Mouse (Mus musculus) lung, adult 2 months (tissue): ENCODE measurements around the gene Gpr65.

Source experiments
- CTCF ChIP-seq: fragments of 200-500 bp; IDR thresholded peaks from 2 replicates; pipeline ENCODE4 v1.5.1; 2011; ENCODE audit warnings: mild to moderate bottlenecking, low read length, control low read depth; ENCODE audit not compliant: insufficient read depth
- POLR2A ChIP-seq: fragments of 200-500 bp; IDR thresholded peaks from 2 replicates; pipeline ENCODE4 v1.6.1; 2011; ENCODE audit warnings: low read depth, mild to moderate bottlenecking, control low read depth, low read length, borderline replicate concordance; ENCODE audit errors: extremely low read depth

DNA sequence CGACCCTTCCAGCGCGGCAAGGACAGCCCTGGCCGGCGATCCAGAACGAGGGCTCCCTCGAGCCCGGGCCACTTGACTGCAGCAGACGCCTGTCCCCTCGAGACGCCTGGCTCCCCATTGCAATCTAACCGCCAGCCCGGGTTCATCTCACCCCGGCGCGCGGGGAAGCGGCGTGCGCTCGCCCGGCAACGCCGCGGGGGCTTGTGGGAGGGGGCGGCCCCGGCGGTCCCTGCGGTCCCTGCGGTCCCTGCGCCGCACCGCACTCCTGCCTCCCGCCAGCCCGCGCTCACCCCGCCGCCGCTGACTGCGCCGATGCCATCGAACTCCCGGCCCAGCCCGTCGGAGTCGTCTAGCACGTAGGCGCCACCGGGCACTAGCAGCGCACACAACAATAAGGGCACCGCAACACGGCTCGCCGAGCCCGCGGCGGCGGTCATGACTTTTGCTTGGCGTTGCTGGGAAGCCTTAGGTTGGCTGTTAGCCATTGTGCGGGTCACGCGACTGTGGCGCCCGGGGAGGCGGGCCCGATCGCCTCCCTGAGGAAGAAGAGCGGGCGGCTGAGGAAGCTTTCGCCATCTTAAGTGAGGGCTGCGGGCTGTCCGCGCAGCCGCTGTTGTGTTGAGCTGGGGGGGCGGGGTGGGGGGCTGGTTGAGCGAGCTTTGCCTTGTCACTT lies 9.5 kb upstream of the Gpr65 start, which contains the start of gene Galc:
- TF ChIP-seq POLR2A (peak; percentile 44; the same call in 1 of the 2 replicates), CTCF (no peak)
